6 mouse cellular contexts compared by ENCODE assay signal in genomic region chr2:64955441-64955840, GRCm38 (mm10).
"Had no signal": no experiment of that assay in that cellular context is flagged by ENCODE, and none has a peak within 500 bp of the region (broad histone marks: within the 10 kb centered on the region; RNA-seq: fewer than 3 reads in every experiment).

No protein-coding gene starts in this region.

- DNase-seq: kidney, adult 2 months; kidney, postnatal 25 days; left cerebral cortex, postnatal 4 days; liver, postnatal 0 days; lung, embryonic 14.5 days; thymus, postnatal 25 days had no signal
